ENCODE assay signal across 29 mouse cellular contexts in the genomic region with DNA sequence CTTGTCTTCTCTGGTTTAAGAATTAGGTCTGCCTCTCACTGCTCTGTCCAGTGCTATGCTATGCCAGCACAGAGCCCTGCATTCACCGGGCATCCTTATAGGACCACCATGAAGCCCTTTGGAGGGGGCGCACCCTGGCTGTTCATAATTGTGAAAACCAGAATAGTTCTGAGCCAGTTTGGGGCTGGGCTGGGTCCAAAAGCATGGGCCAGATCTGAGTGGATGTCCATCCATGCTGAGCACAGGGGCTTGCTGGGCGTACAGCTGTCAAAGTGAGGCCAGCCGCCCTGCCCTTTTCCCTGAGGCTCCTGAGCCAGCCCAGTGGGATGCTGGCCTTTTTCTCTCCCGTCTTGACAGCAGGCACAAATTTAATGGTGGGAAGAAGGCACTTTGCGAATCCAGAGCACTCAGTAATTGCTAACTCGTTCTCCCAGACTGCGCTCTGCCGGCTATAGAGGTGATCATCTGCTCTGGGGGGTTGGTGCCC. TPM values are rescaled to one million over a fixed set of nuclear protein-coding genes. Genes with fewer than 3 reads are reported as not detected.
DNase-seq lines count a peak whose midpoint lies in the region; ATAC-seq and TF ChIP-seq lines count a peak whose summit lies in the region.
"Had no signal": no experiment of that assay in that cellular context is flagged by ENCODE, and none has a peak within 500 bp of the region (broad histone marks: within the 10 kb centered on the region; RNA-seq: fewer than 3 reads in every experiment).

No protein-coding gene starts in this region.

- H3K27ac ChIP-seq in layer of hippocampus, adult 2 months, result peak overlapping the region; percentile 83
- 0 out of 2 replicates have a peak overlapping the region, but pooled peaks have one; percentile 9 for H3K27ac ChIP-seq in hindbrain, embryonic 15.5 days (replicated peaks)
- H3K27ac ChIP-seq in neural tube, embryonic 13.5 days (replicated peaks), result peak overlapping the region; percentile 49
- H3K27ac ChIP-seq: embryonic facial prominence, embryonic 13.5 days; left cerebral cortex, adult 2 months; limb, embryonic 12.5 days; midbrain, embryonic 15.5 days had no signal

- no peak overlapping the region for H3K4me3 ChIP-seq in layer of hippocampus, adult 2 months
- H3K4me3 ChIP-seq in hindbrain, embryonic 15.5 days, result no peak overlapping the region
- no peak overlapping the region for H3K4me3 ChIP-seq in neural tube, embryonic 13.5 days
- H3K4me3 ChIP-seq: embryonic facial prominence, embryonic 13.5 days; heart, embryonic 12.5 days; left cerebral cortex, adult 2 months; limb, embryonic 12.5 days; midbrain, embryonic 15.5 days; myocyte had no signal

- H3K4me2 ChIP-seq in hindbrain, embryonic 15.5 days, result no peak overlapping the region
- no peak overlapping the region for H3K4me2 ChIP-seq in neural tube, embryonic 13.5 days
- H3K4me2 ChIP-seq: embryonic facial prominence, embryonic 13.5 days; heart, embryonic 12.5 days; limb, embryonic 12.5 days; liver, embryonic 11.5 days; midbrain, embryonic 15.5 days had no signal

- peak; percentile 47 for DNase-seq in embryo, embryonic 9.5 days (ENCODE audit: extremely low spot score)
- no peak for DNase-seq in embryo, embryonic 11 days
- no peak for DNase-seq in layer of hippocampus, adult 2 months (ENCODE audit: low spot score in 2 of 2)
- no peak for DNase-seq in layer of hippocampus, adult 11-12 months (ENCODE audit: low spot score)
- no peak for DNase-seq in kidney, adult 9 months
- DNase-seq: adrenal gland, postnatal 14 days; cerebellum, adult 8-10 months; forebrain, postnatal 0 days; gastrocnemius, postnatal 25 days; heart, adult 18-20 months; heart, postnatal 10 days; kidney, postnatal 4 days; liver, postnatal 0 days; right cerebral cortex, adult 18-20 months; right cerebral cortex, postnatal 4 days; thymus, postnatal 36 days had no signal

- H3K9ac ChIP-seq in hindbrain, embryonic 15.5 days, result no peak overlapping the region
- no peak overlapping the region for H3K9ac ChIP-seq in neural tube, embryonic 13.5 days
- H3K9ac ChIP-seq: embryonic facial prominence, embryonic 13.5 days; forebrain, postnatal 0 days; heart, embryonic 12.5 days; limb, embryonic 12.5 days; liver, postnatal 0 days; midbrain, embryonic 15.5 days had no signal

- H3K9me3 ChIP-seq in hindbrain, embryonic 15.5 days, result no peaks in the 10 kb centered on the region
- no peaks in the 10 kb centered on the region for H3K9me3 ChIP-seq in neural tube, embryonic 13.5 days
- H3K9me3 ChIP-seq: embryonic facial prominence, embryonic 13.5 days; heart, embryonic 12.5 days; limb, embryonic 12.5 days; midbrain, embryonic 15.5 days had no signal

- ATAC-seq in hindbrain, embryonic 15.5 days (ENCODE audit: low FRiP score, low read depth), result no peak
- no peak for ATAC-seq in neural tube, embryonic 13.5 days (ENCODE audit: low read depth)
- no peak for ATAC-seq in megakaryocyte progenitor cell, adult 5-6 weeks (replicated peaks; ENCODE audit: poor library complexity)
- ATAC-seq: CD4-positive, CD25-positive, alpha-beta regulatory T cell, adult 4 months; forebrain, postnatal 0 days; intestine, postnatal 0 days; liver, postnatal 0 days; lung, postnatal 0 days; midbrain, embryonic 15.5 days had no signal

- H3K27me3 ChIP-seq in hindbrain, embryonic 15.5 days, result no peaks in the 10 kb centered on the region
- peaks cover 7% of the 10 kb centered on the region for H3K27me3 ChIP-seq in neural tube, embryonic 13.5 days
- H3K27me3 ChIP-seq: midbrain, embryonic 15.5 days had no signal

- no peaks in the 10 kb centered on the region for H3K36me3 ChIP-seq in hindbrain, embryonic 15.5 days
- H3K36me3 ChIP-seq in neural tube, embryonic 13.5 days, result no peaks in the 10 kb centered on the region
- H3K36me3 ChIP-seq: embryonic facial prominence, embryonic 13.5 days; heart, embryonic 12.5 days; limb, embryonic 12.5 days; midbrain, embryonic 15.5 days had no signal

- H3K4me1 ChIP-seq in hindbrain, embryonic 15.5 days (replicated peaks), result peaks cover 40% of the 10 kb centered on the region
- peaks cover 84% of the 10 kb centered on the region for H3K4me1 ChIP-seq in neural tube, embryonic 13.5 days (replicated peaks)

- no peak for TF ChIP-seq CTCF in layer of hippocampus, adult 2 months (conservative IDR thresholded peaks at IDR 0.05)

- WGBS in hindbrain, embryonic 15.5 days, result 35% methylated on average over 9 of the region's 9 CpGs
- WGBS in neural tube, embryonic 13.5 days, result 27% methylated on average over 9 of the region's 9 CpGs

RNA-seq across cellular contexts. Expression of a gene that starts 29.0 kb away (rescaled TPM):
- 100 to 1,000 TPM; 232 to 244 TPM for total RNA-seq in layer of hippocampus, adult 2 months (2021)
- polyA plus RNA-seq in hindbrain, embryonic 15.5 days (2015; fragmentation: Nextera tagmentation; extraction: Ambion mirVana), result 23.5 and 25.7 TPM in 2 replicates
- 34.2 and 35.8 TPM in 2 replicates for polyA plus RNA-seq in neural tube, embryonic 13.5 days (2015; fragmentation: Nextera tagmentation; extraction: Ambion mirVana)
- not detected in 2 replicates for total RNA-seq in megakaryocyte progenitor cell, adult 5-6 weeks (2015)
- 0.03 and 0.29 TPM in 2 replicates for total RNA-seq in megakaryocyte progenitor cell, adult 5-6 weeks (2017)
- polyA plus RNA-seq: CD4-positive, CD25-positive, alpha-beta regulatory T cell, adult 4 months had no signal

Comparison
In these comparisons a context has a peak if more than half of its experiments do, and no peak if none do; other contexts are left out.
1. H3K27ac ChIP-seq: peak in every context shown above with its lines; median percentile 83 in layer of hippocampus, adult 2 months; 49 in neural tube, embryonic 13.5 days; 9 in hindbrain, embryonic 15.5 days.
2. RNA of a gene that starts 29.0 kb away (total RNA-seq): 232 to 244 TPM in layer of hippocampus, adult 2 months; 0.03 to 0.29 TPM in megakaryocyte progenitor cell, adult 5-6 weeks; every median in the first group is over 100 times any median in the second.